Mouse (Mus musculus): Measurements from ENCODE around the gene Maneal. TPM values are rescaled to one million over a fixed set of nuclear protein-coding genes. Genes with fewer than 3 reads are reported as not detected.

Maneal gene
- total and polyA plus RNA-seq, 3 experiments = 0.08 TPM; not detected in 2

DNA sequence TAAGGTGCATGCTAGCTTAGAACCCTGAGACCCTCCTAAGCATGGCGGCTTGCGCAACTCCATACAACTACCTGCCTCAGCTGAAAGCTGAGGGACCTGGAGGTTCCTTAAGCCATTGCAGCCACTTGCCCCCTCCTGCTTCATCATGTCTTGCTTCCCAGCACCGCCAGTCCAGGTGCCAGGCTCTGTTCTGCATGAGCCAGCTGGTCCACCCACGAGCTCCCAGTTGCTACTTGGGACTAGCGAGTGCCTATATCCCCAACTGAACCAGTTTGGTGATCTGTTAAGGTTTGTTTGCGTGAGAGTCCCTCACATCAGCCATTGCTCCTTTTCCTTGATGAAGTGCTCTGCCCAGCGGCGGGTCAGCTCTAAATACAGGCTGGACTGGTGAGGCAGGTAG lies 5.7 kb downstream of the Maneal start:
- no peaks in the 10 kb centered on the region for H3K27me3 ChIP-seq (replicated peaks)
- H3K4me3 ChIP-seq (replicated peaks in 1 of 3; ENCODE audit: low read depth in 2 of 3, low read length in 2 of 3, poor library complexity in 1 of 3) = no peak overlapping the region
- peaks cover 30% of the 10 kb centered on the region for H3K79me2 ChIP-seq (replicated peaks; ENCODE audit: control insufficient read depth, extremely low read depth, insufficient read depth, poor library complexity, severe bottlenecking)
- peaks cover 0 to 23% of the 10 kb centered on the region in 2 experiments; a peak in 3 of 4 replicates for H3K4me1 ChIP-seq (ENCODE audit: control insufficient read depth in 1 of 2, insufficient read depth in 2 of 2)
- no peak overlapping the region for H3K4me2 ChIP-seq (ENCODE audit: insufficient read depth, low read depth, poor library complexity, severe bottlenecking)
- H3K27ac ChIP-seq (ENCODE audit: insufficient read depth, low read depth) = no peak overlapping the region
- in situ Hi-C loops (cut with MboI; ENCODE audit: low pct_ligation_motif_present, low pct_unique_long_range_greater_than_20kb, low sequenced_read_pairs) = loop anchor here (10.0 kb wide), 1 partner anchor 49 kb away; no protein-coding TSS in a partner anchor
- dilution Hi-C loops (cut with MboI; ENCODE audit: extremely low pct_ligation_motif_present, extremely low pct_unique_long_range_greater_than_20kb, low sequenced_read_pairs) = no loop called here
- peaks cover 2% of the 10 kb centered on the region for H3K9me3 ChIP-seq (replicated peaks; ENCODE audit: low read length)
- no peak overlapping the region for H3K9ac ChIP-seq (ENCODE audit: insufficient read depth, low read depth)
- no peak for DNase-seq (ENCODE audit: extremely low read depth)
- TF ChIP-seq ZNF384 (IDR thresholded peaks at IDR 0.05; ENCODE audit: low read depth, low read length) (no peak), NRF1 (IDR thresholded peaks at IDR 0.05; ENCODE audit: low read depth, low read length) (no peak), MAFK (IDR thresholded peaks at IDR 0.05; ENCODE audit: insufficient replicate concordance, low read length) (no peak), MAX (IDR thresholded peaks at IDR 0.05; ENCODE audit: low read length) (no peak), NELFE (IDR thresholded peaks at IDR 0.05; ENCODE audit: low read depth, low read length) (no peak)
- H3K36me3 ChIP-seq (replicated peaks in 1 of 2; ENCODE audit: control insufficient read depth in 1 of 2, insufficient read depth in 1 of 2, low read length in 1 of 2) = peaks cover 35 to 66% of the 10 kb centered on the region in 2 experiments

DNA sequence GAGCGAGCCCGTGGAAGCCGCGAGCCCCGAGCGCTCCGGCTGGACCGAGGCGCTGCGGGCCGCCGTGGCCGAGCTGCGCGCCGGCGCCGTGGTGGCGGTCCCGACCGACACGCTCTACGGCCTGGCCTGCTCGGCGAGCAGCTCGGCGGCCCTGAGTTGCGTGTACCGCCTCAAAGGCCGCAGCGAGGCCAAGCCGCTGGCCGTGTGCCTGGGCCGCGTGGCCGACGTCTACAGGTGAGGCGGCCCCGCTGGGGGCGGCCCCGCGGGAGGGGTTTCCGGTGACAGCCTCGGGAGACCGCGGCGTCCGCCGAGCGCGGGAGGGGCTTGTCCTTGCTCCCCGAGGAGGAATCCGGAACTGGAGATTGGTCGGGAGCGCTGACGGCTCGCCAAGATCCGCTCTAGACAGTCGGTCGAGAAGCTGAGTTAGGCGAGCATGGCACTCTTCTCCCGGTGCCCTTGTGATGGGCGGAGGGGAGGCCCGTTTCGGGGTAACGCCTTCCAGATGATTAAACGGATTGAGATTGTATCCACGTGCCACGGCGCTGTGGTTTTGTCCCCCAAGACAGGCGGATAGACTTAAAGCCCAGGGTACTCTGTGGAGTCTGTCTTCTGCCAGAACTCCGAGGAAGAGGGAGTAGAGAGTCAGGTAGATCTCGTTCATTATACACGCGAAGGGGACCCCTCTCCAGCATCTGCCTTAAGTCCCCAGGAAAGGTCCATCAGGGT lies 10.9 kb downstream of the Maneal start, which contains the start of gene 1110065P20Rik:
1110065P20Rik (minus strand) TSS at position 264 of the 726 bp plus-strand sequence.
- H3K9ac ChIP-seq (ENCODE audit: insufficient read depth, low read depth) = peak within 1 kb of the TSS; percentile 81
- in situ Hi-C loops (cut with MboI; ENCODE audit: low pct_ligation_motif_present, low pct_unique_long_range_greater_than_20kb, low sequenced_read_pairs) = loop anchor here (10.0 kb wide), 1 partner anchor 54 kb away; no protein-coding TSS in a partner anchor
- peaks cover 28 to 55% of the 10 kb centered on the region in 2 experiments for H3K36me3 ChIP-seq (replicated peaks in 1 of 2; ENCODE audit: control insufficient read depth in 1 of 2, insufficient read depth in 1 of 2, low read length in 1 of 2)
- H3K4me1 ChIP-seq (ENCODE audit: control insufficient read depth in 1 of 2, insufficient read depth in 2 of 2) = peaks cover 4 to 35% of the 10 kb centered on the region in 2 experiments
- H3K27ac ChIP-seq (ENCODE audit: insufficient read depth, low read depth) = peak within 1 kb of the TSS; percentile 63
- H3K4me2 ChIP-seq (ENCODE audit: insufficient read depth, low read depth, poor library complexity, severe bottlenecking) = peak within 1 kb of the TSS; percentile 87
- peak within 1 kb of the TSS; percentile 89 to 94 (median 89) for H3K4me3 ChIP-seq (replicated peaks in 1 of 3; ENCODE audit: low read depth in 2 of 3, low read length in 2 of 3, poor library complexity in 1 of 3)
- H3K9me3 ChIP-seq (replicated peaks; ENCODE audit: low read length) = no peaks in the 10 kb centered on the region
- H3K79me2 ChIP-seq (replicated peaks; ENCODE audit: control insufficient read depth, extremely low read depth, insufficient read depth, poor library complexity, severe bottlenecking) = peaks cover 37% of the 10 kb centered on the region
- dilution Hi-C loops (cut with MboI; ENCODE audit: extremely low pct_ligation_motif_present, extremely low pct_unique_long_range_greater_than_20kb, low sequenced_read_pairs) = no loop called here
- H3K27me3 ChIP-seq (replicated peaks) = no peaks in the 10 kb centered on the region
- DNase-seq (ENCODE audit: extremely low read depth) = peak; percentile 68
- no peak for TF ChIP-seq NRF1 (IDR thresholded peaks at IDR 0.05; ENCODE audit: low read depth, low read length)
- TF ChIP-seq RAD21 (IDR thresholded peaks at IDR 0.05; ENCODE audit: low read depth, low read length) = no peak
- TF ChIP-seq UBTF (IDR thresholded peaks at IDR 0.05; ENCODE audit: low read depth, low read length) = no peak; the same call in 1 of the 2 replicates
- no peak for TF ChIP-seq RCOR1 (conservative IDR thresholded peaks at IDR 0.05; ENCODE audit: low read depth, low read length)
- peak; percentile 14; the same call in 1 of the 2 replicates for TF ChIP-seq TCF12 (IDR thresholded peaks at IDR 0.05; ENCODE audit: low read depth, low read length)
- no peak for TF ChIP-seq MAFK (IDR thresholded peaks at IDR 0.05; ENCODE audit: insufficient replicate concordance, low read length)
- TF ChIP-seq POLR2A (IDR thresholded peaks at IDR 0.05; ENCODE audit: low read depth, low read length) = peak; percentile 67
- no peak for TF ChIP-seq E2F4 (IDR thresholded peaks at IDR 0.05; ENCODE audit: insufficient replicate concordance, low read depth, low read length)
- no peak for TF ChIP-seq GABPA (IDR thresholded peaks at IDR 0.05; ENCODE audit: insufficient replicate concordance, low read depth, low read length)
- TF ChIP-seq ZKSCAN1 (IDR thresholded peaks at IDR 0.05; ENCODE audit: borderline replicate concordance, low read depth, low read length) = no peak
- peak; percentile 73 for TF ChIP-seq NELFE (IDR thresholded peaks at IDR 0.05; ENCODE audit: low read depth, low read length)
- no peak for TF ChIP-seq ZC3H11A (IDR thresholded peaks at IDR 0.05; ENCODE audit: low read depth, low read length)
- TF ChIP-seq ETS1 (conservative IDR thresholded peaks at IDR 0.05; ENCODE audit: low read depth, low read length) = no peak
- TF ChIP-seq ELF1 (IDR thresholded peaks at IDR 0.05; ENCODE audit: low read depth, low read length) = peak; percentile 73
- peak; percentile 79; the same call in 1 of the 2 replicates for TF ChIP-seq ZMIZ1 (IDR thresholded peaks at IDR 0.05; ENCODE audit: low read depth, low read length)
- no peak for TF ChIP-seq POLR2AphosphoS2 (IDR thresholded peaks at IDR 0.05; ENCODE audit: low read depth, low read length)
- TF ChIP-seq JUN (IDR thresholded peaks at IDR 0.05; ENCODE audit: insufficient read depth, low read depth, low read length) = no peak
- 0 out of 2 replicates have a peak, but pooled peaks have one; percentile 9 for TF ChIP-seq IRF4 (IDR thresholded peaks at IDR 0.05; ENCODE audit: low read depth, low read length)
- TF ChIP-seq SMC3 (IDR thresholded peaks at IDR 0.05; ENCODE audit: low read depth, low read length) = no peak
- TF ChIP-seq MAX (IDR thresholded peaks at IDR 0.05; ENCODE audit: low read length) = peak; percentile 87
- TF ChIP-seq SIN3A (IDR thresholded peaks at IDR 0.05; ENCODE audit: low read length) = peak; percentile 75
- TF ChIP-seq USF1 (IDR thresholded peaks at IDR 0.05; ENCODE audit: low read depth, low read length) = no peak
- TF ChIP-seq USF2 (conservative IDR thresholded peaks at IDR 0.05; ENCODE audit: low read depth, low read length) = no peak
- TF ChIP-seq BHLHE40 (IDR thresholded peaks at IDR 0.05; ENCODE audit: low read depth, low read length) = no peak
- peak; percentile 97 for TF ChIP-seq MAZ (IDR thresholded peaks at IDR 0.05; ENCODE audit: low read depth, low read length)
- TF ChIP-seq MYC (IDR thresholded peaks at IDR 0.05; ENCODE audit: low read depth, low read length) = peak; percentile 89
- TF ChIP-seq CHD2 (IDR thresholded peaks at IDR 0.05; ENCODE audit: low read length) = 0 out of 2 replicates have a peak, but pooled peaks have one; percentile 23
- no peak for TF ChIP-seq MEF2A (IDR thresholded peaks at IDR 0.05; ENCODE audit: borderline replicate concordance, low read depth, low read length)

Data from CH12.LX (cell line).